Mouse (Mus musculus) cerebellum, adult 11-12 months (tissue): ENCODE data around the gene Phldb3.
"Not testable (repeated sequence)": the region's sequence is repeated elsewhere in the genome, so short reads cannot be mapped to it uniquely, and the experiment has no call there.

ENCODE experiments used
- DNase-seq: peaks from one replicate; pipeline ENCODE4 v3.0.0; 2022

Gene Phldb3

DNA sequence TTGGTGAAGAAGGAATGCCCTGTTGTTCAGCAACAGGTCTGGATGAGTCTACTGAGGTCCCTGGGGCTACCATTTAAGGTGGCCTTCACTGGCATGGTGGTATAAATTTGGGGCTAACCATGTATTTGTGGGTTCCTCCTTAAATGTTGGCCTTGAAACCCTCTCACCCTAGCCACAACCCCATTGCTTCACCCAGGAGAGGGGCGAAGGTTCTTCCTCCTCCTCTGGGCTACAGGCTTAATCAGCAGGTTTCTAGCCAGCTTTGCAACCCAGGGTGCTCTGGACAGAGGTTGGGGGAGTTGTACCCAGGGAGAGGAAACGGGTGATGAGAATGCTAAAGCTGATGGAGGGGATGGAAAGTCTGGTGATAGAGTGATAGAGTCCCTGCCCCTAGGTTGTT, 15.1 kb upstream of the Phldb3 start:
- no peak for DNase-seq

DNA sequence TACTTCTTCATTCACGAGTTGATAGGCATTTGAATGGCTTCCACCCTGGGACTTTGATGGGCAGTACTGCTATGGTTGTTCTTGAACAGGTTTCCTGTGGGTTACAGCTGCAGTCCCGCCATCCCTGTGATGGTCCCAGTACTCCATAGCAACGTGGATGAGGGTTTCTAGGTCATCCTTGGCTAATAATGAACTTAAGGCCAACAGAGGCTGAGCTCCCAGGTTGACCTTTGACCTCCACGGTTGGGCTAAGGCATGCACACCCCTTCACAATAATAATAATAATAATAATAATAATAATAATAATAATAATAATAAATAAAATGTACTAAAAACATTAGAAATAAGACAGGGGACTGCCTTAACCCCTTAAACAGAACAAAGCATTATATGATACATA, 12.4 kb upstream of the Phldb3 start:
- DNase-seq = no peak

DNA sequence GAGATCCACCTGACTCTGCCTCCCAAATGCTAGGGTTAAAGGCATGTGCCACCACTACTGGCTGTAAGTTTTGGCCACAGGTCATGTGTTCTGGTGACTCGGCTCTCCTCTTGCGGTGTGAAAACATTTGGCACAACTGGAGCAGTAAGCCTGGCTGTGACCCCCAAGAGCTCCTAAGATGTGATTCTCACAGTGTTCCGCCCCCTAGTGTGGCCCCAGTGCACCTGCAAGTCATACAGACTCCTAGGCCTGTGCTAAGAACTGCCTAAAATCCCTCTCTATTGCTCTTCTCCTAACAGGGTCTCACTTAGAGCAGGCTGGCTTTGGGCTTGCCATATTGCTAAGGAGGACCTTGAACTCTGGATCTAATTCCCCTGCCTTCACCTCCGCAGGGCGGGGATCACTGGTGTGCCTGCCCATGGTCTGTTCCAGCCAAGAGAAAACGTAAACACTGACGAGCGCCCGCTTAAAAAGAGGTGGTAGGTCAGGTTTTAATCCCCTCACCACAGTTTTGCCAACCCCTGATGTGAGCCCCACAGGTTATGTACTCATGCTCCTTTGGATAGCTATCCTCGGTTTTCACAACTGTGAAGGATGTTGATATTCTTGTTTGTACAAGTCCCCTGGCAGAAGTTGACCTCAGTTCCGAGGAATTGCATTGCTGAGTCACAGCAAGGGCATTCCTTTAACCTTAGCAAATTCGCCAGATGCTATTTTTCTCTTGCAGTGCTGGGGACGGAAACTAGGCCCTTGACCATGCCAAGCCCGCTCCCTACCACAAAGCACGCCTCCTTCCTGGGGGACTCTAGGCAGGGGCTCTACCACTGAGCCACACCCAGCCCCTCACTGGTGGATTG, 11.1 kb upstream of the Phldb3 start:
- no peak for DNase-seq

DNA sequence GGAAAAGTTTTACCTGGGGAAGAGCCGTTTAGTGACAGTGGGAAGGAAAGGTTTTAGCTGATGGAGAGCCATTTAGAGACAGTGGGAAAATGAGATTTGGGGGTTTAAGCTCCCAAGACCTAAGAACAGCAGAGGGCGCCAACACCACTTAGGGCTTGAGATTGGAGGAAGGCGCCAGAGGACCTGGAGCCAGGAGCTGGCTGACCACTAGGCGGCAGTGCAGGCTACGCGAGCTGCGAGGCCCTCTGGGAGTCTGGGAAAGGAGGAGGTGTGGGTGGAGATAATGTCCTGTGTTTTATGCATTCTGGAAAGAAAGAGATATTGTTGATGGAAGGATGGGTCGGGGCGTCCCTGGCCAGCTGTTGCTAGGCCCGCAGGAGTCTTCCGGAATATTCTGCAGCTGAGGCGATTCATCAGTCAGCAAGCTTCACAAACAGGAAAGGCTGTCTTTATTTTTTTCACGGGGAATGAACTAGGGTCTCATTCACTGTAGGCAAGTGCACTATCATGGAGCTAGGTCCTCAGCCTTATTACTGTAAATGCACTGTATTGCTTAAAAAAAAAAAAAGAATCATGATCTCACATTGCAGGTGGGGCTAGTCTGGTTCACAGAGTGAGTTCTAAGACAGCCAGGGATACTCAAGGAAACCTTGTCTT, 9.5 kb upstream of the Phldb3 start:
- peak; percentile 92 for DNase-seq

DNA sequence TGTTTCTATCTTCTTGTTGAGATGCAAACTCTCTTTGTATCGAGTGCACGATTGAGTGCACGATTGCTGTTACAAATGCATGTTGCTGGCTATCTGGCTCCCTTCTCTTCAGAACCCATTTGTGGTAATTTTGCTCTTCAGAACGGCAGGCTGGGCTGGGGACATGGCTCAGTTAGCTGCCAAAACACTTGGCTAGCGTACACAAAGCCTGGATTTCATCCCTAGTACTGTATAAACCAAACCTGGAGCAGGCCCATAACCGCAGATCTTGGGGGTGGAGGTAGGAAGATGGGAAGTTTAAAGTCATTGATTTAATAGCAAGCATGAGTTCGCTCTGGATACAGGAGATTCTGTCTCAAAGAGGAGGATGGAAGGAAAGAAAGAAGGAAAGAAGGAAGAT, 5.0 kb upstream of the Phldb3 start:
- DNase-seq = no peak

DNA sequence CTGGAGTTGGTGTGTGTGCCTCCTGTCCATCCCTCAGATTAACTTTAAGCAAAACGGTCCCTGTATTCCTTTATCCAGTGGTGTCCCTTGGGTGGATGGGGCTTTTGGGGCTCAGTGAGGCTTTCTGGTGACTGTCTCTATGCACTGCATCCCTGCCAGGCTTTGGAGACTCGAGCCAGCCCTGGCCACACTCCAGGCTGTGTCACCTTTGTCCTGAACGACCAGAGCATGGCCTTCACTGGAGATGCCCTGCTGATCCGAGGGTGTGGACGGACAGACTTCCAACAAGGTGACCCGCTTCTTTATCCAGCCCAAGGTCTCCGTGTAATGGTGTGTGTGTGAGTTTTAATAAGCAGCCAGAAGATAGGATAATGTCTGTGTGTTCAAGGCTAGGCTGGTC, 4.5 kb upstream of the Phldb3 start:
- DNase-seq = no peak

DNA sequence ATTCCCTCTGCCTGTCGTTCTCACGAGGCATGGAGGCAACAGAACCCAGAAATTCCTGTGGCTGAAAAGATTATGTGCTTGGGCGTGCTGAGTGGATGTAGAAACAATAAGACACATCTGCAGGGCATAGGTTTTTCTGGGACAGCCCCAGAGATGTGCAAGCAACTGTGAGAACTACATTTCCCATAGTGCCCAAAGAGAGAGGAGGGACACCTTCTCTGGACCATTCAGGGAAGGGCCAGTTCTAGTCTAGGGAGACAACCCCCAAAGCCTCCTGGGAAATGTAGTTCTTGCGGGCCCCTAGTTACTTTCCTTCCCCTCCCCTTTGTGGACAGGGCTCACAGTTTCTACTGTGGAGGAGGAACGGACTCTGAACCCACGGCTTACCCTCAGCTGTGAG, 2.5 kb upstream of the Phldb3 start:
- DNase-seq = no peak

DNA sequence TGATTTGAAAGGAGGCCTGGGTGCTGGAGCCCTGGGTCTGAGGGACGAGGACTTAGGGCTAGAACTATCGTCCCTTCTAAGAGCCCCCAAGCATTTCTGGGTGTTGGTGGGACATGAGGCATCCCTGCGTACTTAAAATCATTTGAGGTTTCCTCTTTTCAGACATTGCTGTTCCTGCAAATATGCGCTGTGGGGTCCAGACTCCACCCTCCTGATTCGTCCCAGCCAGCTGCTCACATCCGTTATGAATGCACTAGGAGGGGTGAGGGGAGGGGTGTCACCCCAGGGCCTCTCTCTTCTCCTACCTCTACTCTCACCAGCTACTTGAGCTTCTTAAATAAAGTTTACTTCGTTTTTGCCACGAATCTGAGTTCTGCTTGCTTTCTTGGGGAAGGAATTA, 2.0 kb upstream of the Phldb3 start:
- no peak for DNase-seq

DNA sequence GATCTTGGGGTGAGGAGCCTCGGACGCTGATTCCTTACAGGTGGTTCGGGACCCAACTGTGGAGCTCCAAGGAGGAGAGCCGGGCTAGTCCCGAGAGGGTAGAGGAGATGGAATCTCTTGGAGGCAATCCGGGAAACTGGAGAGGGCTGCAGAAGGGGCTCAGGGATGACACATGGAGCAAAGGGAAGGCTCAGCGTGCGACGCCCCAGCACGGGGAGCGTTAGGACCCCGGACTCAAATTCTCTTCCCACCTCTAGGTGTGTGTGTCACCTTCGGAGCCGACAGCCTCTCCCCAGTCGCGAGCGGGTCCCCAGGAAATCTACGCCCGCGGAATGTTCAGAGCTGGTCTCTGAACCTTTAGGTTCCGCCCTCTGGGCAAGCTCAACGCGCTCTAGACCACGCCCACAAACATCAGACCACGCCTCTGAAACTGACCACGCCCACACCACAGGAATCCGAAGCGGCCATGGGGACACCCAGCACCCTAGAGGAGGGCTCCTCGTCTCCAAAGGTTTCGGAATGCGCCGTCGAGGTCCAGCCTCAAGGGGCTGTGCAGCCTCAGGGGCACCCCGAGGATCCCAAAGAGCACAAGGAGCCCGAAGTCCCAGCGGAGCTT, 424 bp downstream of the Phldb3 start:
- no peak for DNase-seq

DNA sequence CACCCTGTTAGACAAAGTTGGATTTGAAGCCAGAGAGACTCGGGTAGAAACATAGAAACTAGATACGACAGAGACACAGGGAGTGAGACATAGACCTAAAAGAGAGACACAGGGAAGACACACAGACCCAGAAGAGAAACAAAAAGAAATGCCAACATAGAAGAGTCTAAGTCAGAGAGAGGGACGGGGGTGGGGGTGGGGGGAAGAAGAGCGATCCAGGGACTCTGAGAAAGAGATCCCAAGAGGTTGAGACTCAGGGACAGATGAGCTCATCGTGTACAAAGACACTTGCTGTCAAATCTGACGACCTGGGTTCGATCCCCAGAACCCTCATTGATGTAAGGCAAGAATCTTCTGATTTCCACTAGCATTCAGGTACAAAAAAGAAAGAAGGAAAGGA, 1.1 kb downstream of the Phldb3 start:
- DNase-seq = no peak

DNA sequence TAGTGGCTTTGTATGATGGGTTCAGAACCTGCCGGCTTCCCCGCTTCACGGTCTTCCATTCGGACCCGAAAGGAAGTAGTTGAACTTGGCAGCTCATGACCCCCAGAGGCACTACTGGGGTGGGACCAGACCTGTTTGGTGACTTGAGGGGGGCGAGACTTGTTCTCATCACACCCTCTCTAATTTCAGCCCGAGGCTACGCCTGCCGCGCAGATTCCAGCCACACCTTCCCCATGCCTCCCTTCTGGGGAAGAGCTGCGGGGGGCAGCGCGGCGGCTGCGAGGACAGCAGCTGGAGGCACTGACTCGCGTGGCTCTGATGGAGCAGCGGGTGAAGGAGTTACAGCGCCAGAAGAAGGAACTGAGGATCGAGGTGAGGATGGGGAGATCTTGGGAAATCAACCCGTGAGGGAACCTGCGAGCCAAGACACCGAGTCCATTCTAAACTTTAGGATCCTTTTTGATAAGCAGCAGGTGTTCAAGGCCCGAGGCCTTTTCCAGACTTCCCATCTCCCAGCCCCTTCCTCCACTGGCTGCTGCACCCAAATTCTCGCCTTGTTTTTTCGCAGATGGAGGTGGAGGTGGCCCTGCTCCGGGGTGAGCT, 1.8 kb downstream of the Phldb3 start:
- DNase-seq = no peak

DNA sequence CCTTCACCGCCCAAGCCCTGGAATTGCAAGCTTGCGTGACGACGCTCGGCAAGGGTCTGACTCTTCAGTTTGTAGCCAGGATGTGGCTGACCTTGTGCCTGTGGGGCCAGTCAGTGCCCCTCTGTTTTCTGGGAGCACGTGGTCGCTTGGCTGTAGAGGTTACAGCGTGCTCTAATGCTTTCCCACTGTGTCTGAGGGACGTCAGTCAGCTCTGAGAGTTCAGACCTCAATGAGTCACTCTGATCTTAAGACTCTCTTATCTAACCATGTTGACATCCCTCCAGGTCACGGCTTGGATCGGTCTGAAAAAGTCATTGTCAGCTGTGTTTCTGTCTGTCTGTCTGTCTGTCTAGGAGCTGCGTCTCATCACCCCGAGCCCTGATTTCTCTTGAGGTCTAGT, 4.3 kb downstream of the Phldb3 start:
- no peak for DNase-seq

DNA sequence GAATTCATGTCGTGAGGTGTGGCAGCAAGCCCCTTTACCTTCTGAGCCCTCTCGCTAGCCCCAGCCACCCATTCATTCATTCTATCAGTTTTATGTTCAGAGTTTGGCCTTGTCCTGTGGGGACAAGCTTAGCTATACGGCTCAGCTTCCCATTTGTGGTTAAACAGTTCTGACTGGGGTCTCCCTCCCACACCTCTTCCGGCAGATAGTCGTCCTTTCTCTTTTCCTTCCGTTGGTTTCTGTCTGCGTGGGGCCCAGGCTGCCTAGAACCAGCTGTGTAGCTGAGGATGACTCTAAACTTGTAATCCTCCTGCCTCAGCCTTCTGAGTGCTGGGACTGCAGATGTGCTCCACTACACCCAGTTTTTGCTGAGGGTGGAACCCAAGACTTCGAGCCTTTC, 7.2 kb downstream of the Phldb3 start:
- no peak for DNase-seq

DNA sequence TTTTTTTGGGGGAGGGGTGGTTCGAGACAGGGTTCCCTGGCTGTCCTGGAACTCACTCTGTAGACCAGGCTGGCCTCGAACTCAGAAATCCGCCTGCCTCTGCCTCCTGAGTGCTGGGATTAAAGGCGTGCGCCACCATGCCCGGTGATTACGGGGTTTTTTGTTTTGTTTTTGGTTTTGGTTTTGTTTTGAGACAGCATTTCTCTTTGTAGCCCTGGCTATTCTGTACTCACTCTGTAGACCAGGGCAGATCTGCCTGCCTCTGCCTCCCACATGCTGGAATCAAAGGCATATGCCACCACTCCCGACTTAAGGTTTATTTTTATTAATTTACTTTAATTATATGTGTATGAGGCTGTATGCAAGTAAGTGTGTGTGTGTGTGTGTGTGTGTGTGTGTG, 7.8 kb downstream of the Phldb3 start:
- DNase-seq = not testable (repeated sequence)

DNA sequence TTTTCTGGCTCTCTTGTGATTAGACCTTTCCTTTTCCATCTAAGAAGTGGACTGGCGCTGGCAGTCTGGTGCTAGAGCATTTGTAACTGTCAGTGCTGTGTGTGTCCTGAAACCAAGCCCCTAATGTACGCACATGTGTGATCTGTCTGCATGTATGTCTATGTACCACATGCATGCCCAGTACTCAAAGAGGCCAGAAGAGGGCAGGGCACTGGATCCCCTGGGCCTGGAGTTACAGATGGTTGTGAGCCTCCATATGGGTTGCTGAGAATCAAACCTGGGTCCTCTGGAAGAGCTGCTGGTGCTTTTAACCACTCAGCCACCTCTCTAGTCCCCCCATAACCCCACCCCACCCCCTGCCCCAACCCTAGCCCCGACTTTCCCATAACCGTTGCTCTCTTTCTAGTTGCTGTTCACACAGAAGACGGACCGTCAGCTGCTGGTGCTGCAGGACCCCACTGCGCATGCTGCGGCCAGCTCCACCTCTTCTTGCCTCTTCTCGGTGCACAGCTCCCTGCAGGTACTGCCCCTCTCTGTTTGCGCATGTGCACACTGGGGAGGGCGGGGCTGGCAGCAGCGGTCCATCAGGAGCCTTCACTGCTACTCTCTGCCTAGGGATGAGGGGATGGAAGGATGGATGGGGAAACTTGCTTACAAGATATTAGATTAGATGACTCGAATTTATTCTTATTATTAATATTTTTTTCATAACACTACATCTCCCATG, 9.3 kb downstream of the Phldb3 start:
- DNase-seq = no peak

DNA sequence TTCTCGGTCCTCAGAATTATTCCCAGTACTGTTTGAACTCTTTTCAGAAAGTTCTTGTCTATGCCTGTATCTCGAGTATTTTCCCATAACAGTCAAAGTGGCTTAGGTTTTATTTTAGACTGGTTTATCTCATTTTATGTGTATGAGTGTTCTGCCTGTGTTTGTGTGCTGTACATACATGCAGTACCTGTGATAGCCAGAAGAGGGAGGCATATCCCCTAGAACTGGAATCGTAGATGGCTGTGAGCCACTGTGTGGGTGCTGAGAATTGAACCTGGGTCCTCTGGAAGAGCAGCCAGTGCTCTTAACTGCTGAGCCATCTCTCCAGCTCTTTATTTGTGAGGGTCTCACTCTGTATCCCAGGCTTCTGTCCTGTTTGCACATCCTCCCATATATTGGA, 10.6 kb downstream of the Phldb3 start:
- DNase-seq = no peak

DNA sequence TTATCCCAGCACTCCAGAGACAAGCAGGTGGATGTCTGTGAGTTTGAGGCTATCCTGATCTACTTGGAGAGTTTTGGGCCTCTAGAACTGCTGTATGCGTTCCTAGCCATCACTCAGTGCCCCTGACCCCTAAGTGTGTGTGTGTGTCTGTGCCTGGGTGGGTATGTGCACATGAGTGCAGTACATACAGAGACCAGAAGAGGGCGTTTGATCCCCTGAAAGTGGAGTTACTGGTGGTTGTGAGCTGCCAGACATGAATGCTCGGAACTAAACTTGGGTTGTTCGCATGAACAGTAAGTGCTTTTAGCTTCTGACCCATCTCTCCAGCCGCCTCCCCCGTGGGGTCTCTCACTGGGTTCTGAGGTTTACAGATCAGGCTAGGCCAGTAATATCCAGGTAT, 12.4 kb downstream of the Phldb3 start:
- no peak for DNase-seq

DNA sequence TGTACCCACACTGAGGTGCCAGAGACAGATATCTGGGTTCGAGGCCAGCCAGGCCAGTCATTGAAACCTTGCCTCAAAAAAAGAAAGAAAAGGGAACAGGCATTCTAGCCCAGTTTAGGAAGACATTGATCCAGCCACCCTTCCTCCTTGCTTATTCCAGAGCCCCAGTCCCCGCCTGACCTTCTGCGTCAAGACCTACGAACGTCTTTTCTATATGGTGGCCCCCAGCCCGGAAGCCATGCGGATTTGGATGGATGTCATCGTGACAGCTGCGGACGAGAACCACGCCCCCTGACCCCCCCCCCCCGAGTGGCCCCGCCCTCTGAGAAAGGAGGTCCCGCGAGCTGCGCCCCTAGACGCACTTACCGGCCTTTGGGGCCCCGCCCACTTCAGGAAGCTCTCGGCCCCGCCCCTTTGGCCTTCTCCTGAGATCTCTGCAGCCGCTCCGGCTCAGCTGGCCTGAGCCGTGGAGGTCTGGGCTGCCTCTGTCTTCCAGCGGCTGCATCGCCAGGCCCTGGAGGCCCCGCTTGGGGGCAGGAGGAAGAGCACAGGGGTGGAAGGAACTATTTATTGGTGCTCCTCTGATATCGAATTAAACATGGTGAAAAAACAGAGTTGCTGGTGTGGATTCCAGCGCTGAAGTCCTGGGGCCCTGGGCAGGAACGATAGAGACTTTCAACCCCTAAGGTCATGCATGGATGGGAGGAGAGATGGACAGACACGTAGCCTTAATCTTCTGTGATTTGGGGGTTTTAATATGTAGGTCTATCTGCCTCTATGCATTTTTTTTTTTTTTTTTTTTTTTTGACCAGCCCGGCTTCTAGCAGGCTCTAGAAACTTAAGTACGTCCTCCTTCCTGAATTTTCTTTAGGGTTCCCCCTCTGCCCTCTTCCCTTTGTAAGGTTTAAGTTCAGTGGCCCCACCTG, 18.4 kb downstream of the Phldb3 start:
- peak; percentile 32 for DNase-seq

DNA sequence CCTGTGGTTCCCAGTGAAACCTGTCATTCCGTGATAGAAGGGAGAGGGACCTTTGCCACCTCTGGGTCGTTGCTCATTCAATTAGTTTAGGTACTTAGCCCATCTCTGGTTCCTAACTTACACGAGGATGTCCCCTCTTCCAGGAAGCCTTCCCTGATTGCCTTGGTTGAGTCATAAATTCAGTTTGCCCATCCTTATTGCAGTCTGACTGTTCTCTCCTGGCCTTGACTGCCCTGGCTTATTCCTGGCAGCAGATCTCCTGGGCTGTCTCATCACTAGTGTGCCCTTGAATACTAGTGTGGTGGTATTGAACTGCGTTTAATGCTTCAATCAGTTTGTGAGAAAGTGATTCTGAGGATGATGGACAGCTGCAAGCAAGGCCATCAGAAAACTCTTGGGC, 19.1 kb downstream of the Phldb3 start:
- no peak for DNase-seq

DNA sequence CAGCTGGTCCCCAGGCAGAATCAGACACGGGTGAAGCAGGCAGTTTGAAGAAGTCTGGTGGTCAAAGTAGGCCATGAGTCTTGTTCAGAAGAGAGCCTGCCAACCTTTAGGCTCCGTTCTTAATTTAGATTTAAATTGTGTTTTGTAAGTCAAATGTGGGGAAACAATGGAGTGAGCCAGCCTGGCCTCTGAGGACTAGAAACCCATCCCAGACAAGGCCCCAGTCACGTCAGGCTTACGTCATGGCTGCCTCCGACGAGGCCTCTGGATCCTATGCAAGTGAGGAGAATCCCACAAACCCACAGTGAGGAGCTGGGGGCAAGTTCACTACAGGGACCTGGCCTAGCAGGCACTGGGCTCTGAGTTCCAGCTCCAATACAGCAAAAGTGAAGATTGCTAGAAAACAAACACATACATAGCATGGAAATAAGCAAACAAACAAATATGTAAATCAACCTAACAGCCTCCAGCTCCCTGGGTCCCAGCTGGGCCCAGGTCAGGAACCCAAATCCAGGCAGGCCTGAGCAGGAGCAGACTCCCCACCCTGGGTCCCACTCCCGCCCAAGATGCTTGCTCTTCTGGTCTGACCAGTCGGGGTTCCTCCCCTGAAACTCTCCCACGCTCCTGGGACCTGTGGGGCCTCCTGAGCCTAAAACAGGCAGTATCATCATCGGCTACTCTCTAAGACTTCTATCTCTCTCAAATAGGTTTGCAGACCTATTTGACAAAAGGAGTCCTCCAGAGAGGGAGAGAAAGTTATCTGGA, 19.7 kb downstream of the Phldb3 start:
- no peak for DNase-seq

DNA sequence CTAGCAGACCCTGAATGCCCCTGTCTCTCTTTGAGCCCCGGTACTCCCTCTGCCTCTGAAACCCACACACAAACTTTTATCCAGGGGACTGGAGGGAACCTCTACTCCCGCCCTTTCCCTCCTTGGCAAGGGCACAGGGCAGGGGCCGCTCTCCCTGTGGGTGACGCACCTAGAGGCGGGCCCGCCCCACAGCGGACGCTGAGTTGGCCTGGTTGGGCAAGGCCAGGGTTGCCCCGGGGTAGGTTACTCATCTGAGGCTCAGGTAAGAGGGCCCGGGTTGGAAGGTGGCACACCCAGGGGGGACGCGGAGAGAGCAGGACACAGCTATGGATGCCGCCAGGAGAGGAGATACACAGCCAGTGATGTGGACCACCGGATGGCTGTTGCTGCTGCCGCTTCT, 25.7 kb downstream of the Phldb3 start, which contains the start of gene Lypd3:
TSS of gene Lypd3 (plus strand) at position 287 of the 400 bp plus-strand sequence.
- DNase-seq = no peak
